Mouse (Mus musculus) ovary, postnatal 10 days (tissue): ENCODE measurements around the gene Swap70.
A peak's percentile ranks its signal among the peaks of the same experiment; 100 is the strongest.
"Not testable (repeated sequence)": the region's sequence is repeated elsewhere in the genome, so short reads cannot be mapped to it uniquely, and the experiment has no call there.

Experiments used
- DNase-seq: peaks from one replicate; pipeline ENCODE4 v3.0.0; 2022; ENCODE audit warnings: low spot score

Gene Swap70

GRCm38 (mm10) chr7:110221586-110222481 lies at the start of gene Swap70:
TSS of gene Swap70 (plus strand) at chr7:110221711.
- DNase-seq, result peak; percentile 42

- DNase-seq, result no peak
Observed at GRCm38 (mm10) chr7:110179208-110179607, 42.3 kb upstream of the Swap70 start.

GRCm38 (mm10) chr7:110180613-110181012 lies 40.9 kb upstream of the Swap70 start:
- no peak for DNase-seq

GRCm38 (mm10) chr7:110181446-110181845 lies 40.1 kb upstream of the Swap70 start:
- DNase-seq, result no peak

- DNase-seq, result no peak
Observed at GRCm38 (mm10) chr7:110184608-110185007, 36.9 kb upstream of the Swap70 start.

GRCm38 (mm10) chr7:110189951-110190350 lies 31.6 kb upstream of the Swap70 start:
- no peak for DNase-seq

- no peak for DNase-seq
Observed at GRCm38 (mm10) chr7:110193186-110193585, 28.3 kb upstream of the Swap70 start.

GRCm38 (mm10) chr7:110197176-110197575 lies 24.3 kb upstream of the Swap70 start:
- DNase-seq, result no peak

GRCm38 (mm10) chr7:110201933-110202332 lies 19.6 kb upstream of the Swap70 start:
- DNase-seq, result no peak

- DNase-seq, result no peak
Observed at GRCm38 (mm10) chr7:110204208-110204607, 17.3 kb upstream of the Swap70 start.

- no peak for DNase-seq
Observed at GRCm38 (mm10) chr7:110208341-110208740, 13.2 kb upstream of the Swap70 start.

GRCm38 (mm10) chr7:110209422-110209821 lies 12.1 kb upstream of the Swap70 start:
- DNase-seq, result no peak

- DNase-seq, result no peak
Observed at GRCm38 (mm10) chr7:110211025-110211424, 10.5 kb upstream of the Swap70 start.

GRCm38 (mm10) chr7:110214882-110215281 lies 6.6 kb upstream of the Swap70 start:
- no peak for DNase-seq

- peak; percentile 76 for DNase-seq
Observed at GRCm38 (mm10) chr7:110221051-110221585, 393 bp upstream of the Swap70 start.

- DNase-seq, result no peak
Observed at GRCm38 (mm10) chr7:110222583-110223182, 1.2 kb downstream of the Swap70 start.

- no peak for DNase-seq
Observed at GRCm38 (mm10) chr7:110223727-110224510, 2.4 kb downstream of the Swap70 start.

- no peak for DNase-seq
Observed at GRCm38 (mm10) chr7:110226484-110226883, 5.0 kb downstream of the Swap70 start.

- no peak for DNase-seq
Observed at GRCm38 (mm10) chr7:110229967-110230366, 8.5 kb downstream of the Swap70 start.

- not testable (repeated sequence) for DNase-seq
Observed at GRCm38 (mm10) chr7:110231127-110231526, 9.6 kb downstream of the Swap70 start.

GRCm38 (mm10) chr7:110236085-110236484 lies 14.6 kb downstream of the Swap70 start:
- no peak for DNase-seq

GRCm38 (mm10) chr7:110237451-110237836 lies 15.9 kb downstream of the Swap70 start:
- DNase-seq, result no peak
